Mouse (Mus musculus): ENCODE results near the gene Olfr564.

Olfr564 gene

GRCm38 (mm10) chr7:102803180-102803579 lies at the start of gene Olfr564:
Olfr564 (plus strand) TSS chr7:102803480.
- no peak for DNase-seq (ENCODE audit: extremely low read depth, insufficient read length, low spot score)

DNA sequence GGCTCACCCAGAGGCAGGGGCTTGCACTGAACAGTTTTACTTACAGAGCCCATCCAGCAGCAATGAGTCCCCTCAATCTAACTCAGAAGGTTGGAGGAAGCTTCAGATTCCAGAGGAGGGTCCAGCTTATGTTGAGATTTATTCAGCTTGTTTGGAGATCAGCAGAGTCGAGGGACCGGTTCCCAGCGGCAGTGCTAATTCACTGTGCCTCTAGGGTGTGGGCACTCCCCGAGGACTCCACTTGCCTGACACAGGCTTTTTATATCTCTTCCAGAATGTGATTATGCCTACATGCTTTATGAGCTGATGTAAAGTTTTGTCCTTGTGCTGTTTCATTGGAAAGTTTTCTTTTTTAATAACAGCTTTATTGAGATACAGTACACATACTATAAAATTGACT lies 44.0 kb upstream of the Olfr564 start, which contains the start of the genes Olfr560 and Olfr78:
TSS of gene Olfr560 (minus strand) at position 101 of the 400 bp plus-strand sequence.
TSS of gene Olfr78 (minus strand) at position 206 of the 400 bp plus-strand sequence.
- no peak for DNase-seq (ENCODE audit: extremely low read depth, insufficient read length, low spot score)

- DNase-seq (ENCODE audit: extremely low read depth, insufficient read length, low spot score), result no peak
These were observed 32.4 kb upstream of the Olfr564 start, which contains the start of gene Olfr561 for GRCm38 (mm10) chr7:102770921-102771320. Olfr561 (plus strand) TSS chr7:102771221.

All from 3134 (cell line).